Mouse (Mus musculus) kidney, adult 2 months (tissue): Measurements from ENCODE around the gene Hdac10. TPM values are rescaled to one million over a fixed set of nuclear protein-coding genes. Genes with fewer than 3 reads are reported as not detected.

Experiments used
- DNase-seq: peaks from one replicate; pipeline ENCODE4 v3.0.0; 2021
- H3K27ac ChIP-seq: fragments of 200-500 bp; 2 replicates; pipeline ENCODE4 v1.5.1; 2012; ENCODE audit warnings: low read depth, low read length, control low read depth, inconsistent platforms; ENCODE audit not compliant: insufficient read depth
- H3K27me3 ChIP-seq: fragments of 200-500 bp; replicated peaks from 2 replicates; pipeline ENCODE4 v1.6.1; 2012; ENCODE audit warnings: mild to moderate bottlenecking, moderate library complexity, low read length, inconsistent platforms; ENCODE audit not compliant: control insufficient read depth, insufficient read depth
- H3K36me3 ChIP-seq: fragments of 200-500 bp; 2 replicates; pipeline ENCODE4 v1.6.1; 2012; ENCODE audit warnings: mild to moderate bottlenecking, moderate library complexity, low read length, inconsistent platforms; ENCODE audit not compliant: control insufficient read depth, insufficient read depth
- H3K4me1 ChIP-seq: fragments of 200-500 bp; 2 replicates; pipeline ENCODE4 v1.6.1; 2011; ENCODE audit warnings: low read length; ENCODE audit not compliant: control insufficient read depth, insufficient read depth
- H3K4me3 ChIP-seq: fragments of 200-500 bp; 2 replicates; pipeline ENCODE4 v1.5.1; 2011; ENCODE audit warnings: mild to moderate bottlenecking, low read depth, low read length, control low read depth; ENCODE audit not compliant: insufficient read depth
- CTCF ChIP-seq: fragments of 200-500 bp; conservative IDR thresholded peaks from 2 replicates; pipeline ENCODE4 v1.5.1; 2011; ENCODE audit warnings: low read depth, mild to moderate bottlenecking, control low read depth, low read length, moderate library complexity, mixed read lengths; ENCODE audit not compliant: insufficient read depth, insufficient read length
- POLR2A ChIP-seq: fragments of 200-500 bp; IDR thresholded peaks from one replicate; pipeline ENCODE4 v1.6.1; 2011; ENCODE audit warnings: low read depth, low read length, control low read depth
- whole genome bisulfite sequencing: fragments of 180-500 bp; shearing (Covaris S2); methylation state at CpG from one replicate; pipeline ENCODE4 v1.1.7; 2018; 5-methylcytosine and 5-hydroxymethylcytosine counted together
- polyA plus RNA-seq: library from polyadenylated mRNA; depleted of rRNA; stranded (reverse); fragments of >200 nt; gene quantifications from 2 replicates; pipeline ENCODE4 v1.2.3, GENCODE M21; 2012

Gene Hdac10
- polyA plus RNA-seq, 1 experiment = 26.5 TPM

DNA sequence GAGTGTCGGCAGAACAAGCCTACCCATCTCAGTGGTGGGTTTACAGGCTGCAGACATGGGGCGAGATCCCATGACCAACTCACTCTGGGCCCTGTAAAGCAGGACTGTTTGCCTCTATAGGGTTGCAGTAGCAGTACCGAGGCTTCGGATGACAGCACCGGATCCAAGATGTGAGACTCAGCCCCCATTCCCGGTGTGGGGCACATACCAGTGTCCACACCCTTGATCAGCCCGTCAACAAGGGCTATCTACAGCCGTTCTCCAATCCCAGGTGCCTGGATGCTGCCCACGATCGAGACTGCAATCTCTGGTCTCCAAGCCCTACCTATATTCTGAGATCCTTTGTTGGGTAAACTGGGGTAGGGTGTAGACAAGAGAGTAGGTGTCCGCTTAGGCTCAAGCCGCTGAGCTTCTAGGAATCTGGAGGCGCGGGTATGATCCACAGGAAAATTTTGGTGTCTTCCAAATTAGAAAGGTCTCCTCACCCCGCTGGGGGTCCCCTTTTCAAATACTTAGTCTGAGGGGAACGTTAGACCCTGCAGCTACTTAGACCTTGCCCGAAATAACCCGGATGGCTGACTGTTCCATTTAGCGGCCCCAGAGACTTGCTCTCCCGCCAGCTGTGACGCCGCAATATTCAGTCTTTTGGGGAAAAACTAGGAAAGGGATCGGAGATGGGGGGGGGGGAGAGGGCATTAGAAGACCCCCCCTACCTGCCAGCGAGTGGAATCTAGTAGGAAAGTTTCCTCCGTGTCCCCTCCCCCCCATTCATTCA is 20.2 kb upstream of the Hdac10 start:
- peaks cover 10% of the 10 kb centered on the region; the same call in 1 of the 2 replicates for H3K4me1 ChIP-seq
- no peak for DNase-seq
- WGBS = 11% methylated on average over 25 of the region's 25 CpGs
- H3K27ac ChIP-seq = no peak overlapping the region
- no peaks in the 10 kb centered on the region for H3K36me3 ChIP-seq
- no peaks in the 10 kb centered on the region for H3K27me3 ChIP-seq
- TF ChIP-seq CTCF (no peak), POLR2A (no peak)
- peak overlapping the region; percentile 70 for H3K4me3 ChIP-seq

GRCm38 (mm10) chr15:89147895-89148294 is 19.4 kb upstream of the Hdac10 start:
- H3K27me3 ChIP-seq = no peaks in the 10 kb centered on the region
- no peaks in the 10 kb centered on the region for H3K36me3 ChIP-seq
- TF ChIP-seq POLR2A = no peak
- TF ChIP-seq CTCF = no peak
- 38% methylated on average over 4 of the region's 4 CpGs for WGBS
- peak; percentile 62 for DNase-seq
- H3K4me3 ChIP-seq = no peak overlapping the region
- H3K27ac ChIP-seq = no peak overlapping the region
- peaks cover 10% of the 10 kb centered on the region; the same call in 1 of the 2 replicates for H3K4me1 ChIP-seq

DNA sequence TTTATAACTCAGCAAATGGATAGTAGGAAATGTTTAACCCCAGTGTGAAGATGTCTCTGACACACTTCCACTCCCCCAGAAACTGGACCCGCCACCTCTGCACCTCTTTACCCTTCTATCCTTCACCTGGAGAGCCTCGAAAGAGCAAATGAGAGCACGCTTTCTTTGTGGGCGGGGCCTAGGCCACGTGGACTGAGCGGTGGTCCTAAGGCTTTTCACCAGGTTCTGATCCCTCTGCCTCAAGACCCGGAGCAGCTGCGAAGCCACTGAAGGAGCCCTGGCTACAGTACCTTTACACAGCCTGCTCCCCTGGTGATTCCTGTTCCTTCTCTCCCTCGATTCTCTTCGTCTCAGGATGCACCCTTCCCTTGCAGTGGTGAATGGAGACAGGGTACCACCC is 19.0 kb upstream of the Hdac10 start:
- TF ChIP-seq POLR2A = no peak
- no peak for TF ChIP-seq CTCF
- H3K36me3 ChIP-seq = no peaks in the 10 kb centered on the region
- no peak overlapping the region for H3K4me3 ChIP-seq
- peaks cover 10% of the 10 kb centered on the region; the same call in 1 of the 2 replicates for H3K4me1 ChIP-seq
- DNase-seq = no peak
- 22% methylated on average over 10 of the region's 10 CpGs for WGBS
- H3K27ac ChIP-seq = no peak overlapping the region
- H3K27me3 ChIP-seq = no peaks in the 10 kb centered on the region

DNA sequence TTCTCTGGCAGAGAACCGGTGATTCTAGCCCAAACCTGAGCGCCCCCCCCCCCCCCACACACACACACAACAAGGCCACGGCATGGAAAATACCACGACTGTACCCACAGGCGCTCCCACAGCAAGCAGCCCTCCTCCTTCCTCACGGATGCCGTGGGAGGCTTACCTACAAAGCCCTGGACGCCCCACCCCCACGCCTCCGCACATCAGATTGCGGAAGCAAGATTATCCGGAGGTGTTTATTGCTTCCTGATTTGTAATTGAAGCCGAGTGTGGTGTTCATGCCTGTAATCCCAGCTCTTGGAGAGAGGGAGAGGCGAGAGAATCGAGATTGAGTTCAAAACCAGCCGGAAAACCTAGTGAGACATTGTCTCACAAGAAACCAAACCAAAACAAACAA is 18.5 kb upstream of the Hdac10 start:
- H3K4me3 ChIP-seq = no peak overlapping the region
- peak; percentile 50 for DNase-seq
- peaks cover 10% of the 10 kb centered on the region; the same call in 1 of the 2 replicates for H3K4me1 ChIP-seq
- H3K27me3 ChIP-seq = no peaks in the 10 kb centered on the region
- H3K27ac ChIP-seq = no peak overlapping the region
- no peaks in the 10 kb centered on the region for H3K36me3 ChIP-seq
- no peak for TF ChIP-seq CTCF
- TF ChIP-seq POLR2A = no peak
- WGBS = 5% methylated on average over 16 of the region's 16 CpGs

- Histone ChIP-seq H3K4me3 (peak overlapping the region; percentile 24; the same call in 1 of the 2 replicates), H3K36me3 (no peaks in the 10 kb centered on the region), H3K27me3 (no peaks in the 10 kb centered on the region), H3K27ac (no peak overlapping the region), H3K4me1 (peaks cover 10% of the 10 kb centered on the region; the same call in 1 of the 2 replicates)
- TF ChIP-seq POLR2A = no peak
- no peak for TF ChIP-seq CTCF
- WGBS = 14% methylated on average over 27 of the region's 27 CpGs
- peak; percentile 59 for DNase-seq
Measured at GRCm38 (mm10) chr15:89146537-89146936, 18.0 kb upstream of the Hdac10 start.

DNA sequence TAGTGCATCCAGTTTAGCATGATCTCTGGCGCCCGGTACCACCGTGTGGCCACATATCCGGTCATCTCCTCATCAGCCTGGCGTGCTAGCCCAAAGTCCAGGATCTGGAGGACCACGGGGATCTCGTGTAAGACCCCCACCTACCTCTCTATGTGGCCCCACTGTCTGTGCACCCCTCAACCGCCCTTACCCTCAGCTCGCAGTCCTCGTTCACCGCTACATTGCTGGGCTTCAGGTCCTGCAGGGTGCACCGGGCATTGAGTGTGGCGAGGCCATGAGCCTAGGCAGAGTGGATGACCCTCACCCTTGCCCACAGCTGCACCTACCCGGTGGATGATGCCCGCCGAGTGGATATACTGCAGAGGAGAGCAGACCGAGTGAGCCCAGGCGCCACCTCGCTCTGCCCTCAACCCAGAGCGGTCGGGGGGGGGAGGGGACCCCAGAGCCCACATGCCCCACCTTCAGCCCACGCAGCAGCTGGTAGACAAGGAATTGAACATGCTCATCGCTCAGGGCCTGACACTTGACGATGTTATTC is 17.4 kb upstream of the Hdac10 start:
- Histone ChIP-seq H3K4me1 (peaks cover 10% of the 10 kb centered on the region; the same call in 1 of the 2 replicates), H3K27ac (no peak overlapping the region), H3K27me3 (no peaks in the 10 kb centered on the region), H3K36me3 (no peaks in the 10 kb centered on the region), H3K4me3 (no peak overlapping the region)
- no peak for DNase-seq
- TF ChIP-seq POLR2A (no peak), CTCF (no peak)
- WGBS = 79% methylated on average over 24 of the region's 24 CpGs

GRCm38 (mm10) chr15:89144965-89145364 is 16.5 kb upstream of the Hdac10 start:
- Histone ChIP-seq H3K4me1 (peaks cover 10% of the 10 kb centered on the region; the same call in 1 of the 2 replicates), H3K4me3 (no peak overlapping the region), H3K27me3 (no peaks in the 10 kb centered on the region), H3K27ac (no peak overlapping the region), H3K36me3 (no peaks in the 10 kb centered on the region)
- TF ChIP-seq CTCF = no peak
- no peak for DNase-seq
- 82% methylated on average over 11 of the region's 11 CpGs for WGBS
